Mouse (Mus musculus): Measurements from ENCODE around the gene Olfr1269. TPM values are rescaled to one million over a fixed set of nuclear protein-coding genes. Genes with fewer than 3 reads are reported as not detected.

The Olfr1269 gene
- not detected in 2 replicates for polyA plus RNA-seq (2014; fragmentation: Nextera tagmentation; extraction: Ambion mirVana)

DNA sequence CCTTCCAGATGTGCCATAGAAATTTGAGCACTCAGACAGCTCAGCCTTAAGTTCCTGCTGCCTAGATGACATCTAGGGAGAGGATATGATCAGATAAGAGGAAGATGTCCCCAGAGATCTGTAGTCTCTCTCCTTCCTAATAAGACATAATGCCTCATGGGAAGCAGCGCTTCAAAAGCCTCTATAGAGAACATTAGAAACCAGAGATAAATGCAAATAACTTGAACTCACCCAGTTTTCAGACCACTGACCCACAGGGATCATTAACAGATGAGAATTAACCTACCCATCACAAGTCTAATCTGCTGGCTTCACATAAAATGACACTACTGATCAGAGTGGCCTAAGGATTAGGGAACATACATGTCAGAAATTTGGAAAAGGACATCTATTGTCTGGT, at the start of gene Olfr1269:
Gene Olfr1269, minus strand, starts transcription at position 101 of the 400 bp plus-strand sequence.
- Histone ChIP-seq H3K4me2 (replicated peaks; ENCODE audit: low read depth, low read length) (no peak within 1 kb of the TSS), H3K9me3 (ENCODE audit: control insufficient read depth, low read length) (no peaks in the 10 kb centered on the region), H3K36me3 (ENCODE audit: control insufficient read depth, insufficient read depth, low read length) (no peaks in the 10 kb centered on the region), H3K4me1 (ENCODE audit: control insufficient read depth, insufficient read depth, low read length) (no peaks in the 10 kb centered on the region), H3K27ac (ENCODE audit: low read depth, low read length) (no peak within 1 kb of the TSS), H3K4me3 (ENCODE audit: low read length) (no peak within 1 kb of the TSS), H3K27me3 (ENCODE audit: control insufficient read depth, insufficient read depth, low read length) (no peaks in the 10 kb centered on the region), H3K9ac (ENCODE audit: low read depth, low read length) (no peak within 1 kb of the TSS)
- WGBS, result 96% methylated on average over 1 of the region's 1 CpGs
- ATAC-seq (ENCODE audit: low FRiP score, low TSS enrichment), result no peak

DNA sequence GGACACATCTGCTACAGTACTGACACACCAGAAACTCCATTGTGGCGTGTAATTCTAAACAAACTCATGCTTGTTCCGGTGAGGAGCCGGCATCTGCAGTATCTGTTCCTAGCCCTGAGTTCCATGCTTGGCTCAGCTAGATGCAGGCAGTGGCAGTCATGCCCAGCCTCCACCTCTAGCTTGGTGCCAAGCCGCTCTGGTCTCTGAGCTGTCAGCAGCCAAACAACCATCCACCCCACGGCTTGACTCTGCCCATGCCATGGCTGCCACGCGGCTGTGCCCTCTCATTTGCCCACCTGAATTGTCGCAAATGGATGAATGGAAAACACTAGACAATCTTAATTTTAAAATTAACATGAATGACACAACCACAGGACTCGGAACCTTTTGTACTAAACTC, 32.7 kb upstream of the Olfr1269 start:
- Histone ChIP-seq H3K27ac (ENCODE audit: low read depth, low read length) (no peak overlapping the region), H3K9me3 (ENCODE audit: control insufficient read depth, low read length) (no peaks in the 10 kb centered on the region), H3K4me2 (replicated peaks; ENCODE audit: low read depth, low read length) (no peak overlapping the region), H3K4me1 (ENCODE audit: control insufficient read depth, insufficient read depth, low read length) (no peaks in the 10 kb centered on the region), H3K27me3 (ENCODE audit: control insufficient read depth, insufficient read depth, low read length) (no peaks in the 10 kb centered on the region), H3K4me3 (ENCODE audit: low read length) (no peak overlapping the region), H3K36me3 (ENCODE audit: control insufficient read depth, insufficient read depth, low read length) (no peaks in the 10 kb centered on the region), H3K9ac (ENCODE audit: low read depth, low read length) (no peak overlapping the region)
- no peak for ATAC-seq (ENCODE audit: low FRiP score, low TSS enrichment)
- WGBS, result 93% methylated on average over 9 of the region's 9 CpGs

DNA sequence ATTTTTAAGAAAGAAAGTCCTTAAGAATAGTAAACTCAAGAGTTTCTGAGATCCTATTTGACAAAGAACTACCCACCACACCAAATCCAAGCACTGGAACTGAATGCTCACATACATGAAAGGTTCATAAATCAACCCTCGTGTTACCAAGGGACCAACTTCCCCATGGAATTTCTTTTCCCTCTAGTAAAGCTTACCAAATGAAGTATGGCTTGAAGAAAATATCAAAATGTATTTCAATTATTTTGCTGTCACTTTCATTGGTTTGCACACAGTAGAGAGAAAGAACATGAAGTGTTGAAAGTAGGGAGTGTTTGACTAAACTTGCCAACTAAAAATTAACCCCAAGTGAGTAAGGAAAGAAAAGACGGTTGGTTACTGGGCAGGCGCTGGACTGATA, 31.8 kb upstream of the Olfr1269 start, which contains the start of gene Olfr1270:
Gene Olfr1270, minus strand, starts transcription at position 101 of the 400 bp plus-strand sequence.
- Histone ChIP-seq H3K27me3 (ENCODE audit: control insufficient read depth, insufficient read depth, low read length) (no peaks in the 10 kb centered on the region), H3K36me3 (ENCODE audit: control insufficient read depth, insufficient read depth, low read length) (no peaks in the 10 kb centered on the region), H3K27ac (ENCODE audit: low read depth, low read length) (no peak within 1 kb of the TSS), H3K4me3 (ENCODE audit: low read length) (no peak within 1 kb of the TSS), H3K4me2 (replicated peaks; ENCODE audit: low read depth, low read length) (no peak within 1 kb of the TSS), H3K4me1 (ENCODE audit: control insufficient read depth, insufficient read depth, low read length) (no peaks in the 10 kb centered on the region), H3K9me3 (ENCODE audit: control insufficient read depth, low read length) (no peaks in the 10 kb centered on the region), H3K9ac (ENCODE audit: low read depth, low read length) (no peak within 1 kb of the TSS)
- WGBS, result 77% methylated on average over 3 of the region's 3 CpGs
- no peak for ATAC-seq (ENCODE audit: low FRiP score, low TSS enrichment)

DNA sequence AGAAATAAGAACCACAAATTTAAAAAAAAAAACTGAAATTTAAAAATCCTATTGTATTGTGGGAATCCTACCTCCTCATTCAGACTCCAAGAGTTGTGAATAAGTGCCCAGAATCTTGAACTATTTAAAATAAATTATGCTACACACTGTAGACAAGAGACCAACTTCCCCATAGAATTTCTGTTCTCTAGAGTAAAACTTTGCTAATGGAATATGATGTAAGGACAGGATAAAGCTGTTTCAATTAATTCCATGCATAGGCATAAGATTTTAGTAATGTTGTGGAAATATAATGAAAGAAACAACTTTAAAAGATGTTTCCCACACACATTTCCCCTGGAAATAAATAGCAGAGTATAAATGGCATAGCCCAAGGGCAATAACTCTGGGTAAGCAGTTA, 21.0 kb upstream of the Olfr1269 start, which contains the start of gene Olfr32:
Gene Olfr32, minus strand, starts transcription at position 101 of the 400 bp plus-strand sequence.
- no peak within 1 kb of the TSS for H3K9ac ChIP-seq (ENCODE audit: low read depth, low read length)
- ATAC-seq (ENCODE audit: low FRiP score, low TSS enrichment), result no peak

DNA sequence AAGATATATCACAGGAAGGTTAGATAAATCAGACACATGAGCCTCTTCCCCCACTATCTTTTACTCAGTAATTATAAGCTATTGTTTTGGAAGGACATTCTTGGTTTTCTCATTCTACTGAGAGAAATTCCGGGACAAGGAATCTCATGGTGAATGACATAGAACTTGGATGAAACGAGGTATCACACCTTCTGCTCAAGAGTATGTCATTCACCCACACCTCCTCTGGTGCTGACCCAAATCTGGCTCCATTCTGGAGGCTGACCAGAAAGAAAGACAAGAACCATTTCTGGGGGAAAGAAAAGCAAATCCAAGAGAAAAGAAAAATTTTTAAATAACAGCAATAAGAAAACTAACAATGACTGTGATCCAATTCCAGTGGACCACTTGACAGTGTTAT, 51.1 kb downstream of the Olfr1269 start:
- Histone ChIP-seq H3K27ac (ENCODE audit: low read depth, low read length) (no peak overlapping the region), H3K4me3 (ENCODE audit: low read length) (no peak overlapping the region), H3K4me1 (ENCODE audit: control insufficient read depth, insufficient read depth, low read length) (no peaks in the 10 kb centered on the region), H3K9ac (ENCODE audit: low read depth, low read length) (no peak overlapping the region), H3K36me3 (ENCODE audit: control insufficient read depth, insufficient read depth, low read length) (no peaks in the 10 kb centered on the region), H3K27me3 (ENCODE audit: control insufficient read depth, insufficient read depth, low read length) (no peaks in the 10 kb centered on the region), H3K9me3 (ENCODE audit: control insufficient read depth, low read length) (0 out of 2 replicates have a peak, but pooled peaks cover 4% of the 10 kb centered on the region), H3K4me2 (replicated peaks; ENCODE audit: low read depth, low read length) (no peak overlapping the region)
- ATAC-seq (ENCODE audit: low FRiP score, low TSS enrichment), result no peak
- 81% methylated on average over 2 of the region's 2 CpGs for WGBS

More for the DNA sequence above, 21.0 kb upstream of the Olfr1269 start, which contains the start of gene Olfr32:
- no peaks in the 10 kb centered on the region for H3K36me3 ChIP-seq (ENCODE audit: control insufficient read depth, insufficient read depth, low read length)
- H3K4me1 ChIP-seq (ENCODE audit: control insufficient read depth, insufficient read depth, low read length), result no peaks in the 10 kb centered on the region
- H3K4me2 ChIP-seq (replicated peaks; ENCODE audit: low read depth, low read length), result no peak within 1 kb of the TSS
- H3K27me3 ChIP-seq (ENCODE audit: control insufficient read depth, insufficient read depth, low read length), result no peaks in the 10 kb centered on the region
- no peaks in the 10 kb centered on the region for H3K9me3 ChIP-seq (ENCODE audit: control insufficient read depth, low read length)
- H3K4me3 ChIP-seq (ENCODE audit: low read length), result no peak within 1 kb of the TSS
- H3K27ac ChIP-seq (ENCODE audit: low read depth, low read length), result no peak within 1 kb of the TSS

Other genes with a start within 250 kb of the Olfr1269 start
- gene Olfr1257, start 243.0 kb downstream of the Olfr1269 start, polyA plus RNA-seq (2014; fragmentation: Nextera tagmentation; extraction: Ambion mirVana), result not detected in 2 replicates
- gene Olfr1258, start 194.1 kb downstream of the Olfr1269 start, polyA plus RNA-seq (2014; fragmentation: Nextera tagmentation; extraction: Ambion mirVana), result not detected in 2 replicates
- gene Olfr1259, start 172.7 kb downstream of the Olfr1269 start, polyA plus RNA-seq (2014; fragmentation: Nextera tagmentation; extraction: Ambion mirVana), result not detected in 2 replicates
- not detected in 2 replicates for gene Olfr1260, start 147.1 kb downstream of the Olfr1269 start, polyA plus RNA-seq (2014; fragmentation: Nextera tagmentation; extraction: Ambion mirVana)
- not detected in 2 replicates for gene Olfr1261, start 130.2 kb downstream of the Olfr1269 start, polyA plus RNA-seq (2014; fragmentation: Nextera tagmentation; extraction: Ambion mirVana)
- gene Olfr1262, start 121.3 kb downstream of the Olfr1269 start, polyA plus RNA-seq (2014; fragmentation: Nextera tagmentation; extraction: Ambion mirVana), result not detected in 2 replicates
- not detected in 2 replicates for gene Olfr1263, start 109.3 kb downstream of the Olfr1269 start, polyA plus RNA-seq (2014; fragmentation: Nextera tagmentation; extraction: Ambion mirVana)
- not detected in 2 replicates for gene Olfr1264, start 95.8 kb downstream of the Olfr1269 start, polyA plus RNA-seq (2014; fragmentation: Nextera tagmentation; extraction: Ambion mirVana)
- gene Olfr1265, start 86.1 kb downstream of the Olfr1269 start, polyA plus RNA-seq (2014; fragmentation: Nextera tagmentation; extraction: Ambion mirVana), result not detected in 2 replicates
- gene Olfr140, start 57.8 kb downstream of the Olfr1269 start, polyA plus RNA-seq (2014; fragmentation: Nextera tagmentation; extraction: Ambion mirVana), result not detected in 2 replicates
- not detected in 2 replicates for gene Olfr32, start 20.9 kb upstream of the Olfr1269 start, polyA plus RNA-seq (2014; fragmentation: Nextera tagmentation; extraction: Ambion mirVana)
- not detected in 2 replicates for gene Olfr1270, start 31.7 kb upstream of the Olfr1269 start, polyA plus RNA-seq (2014; fragmentation: Nextera tagmentation; extraction: Ambion mirVana)
- gene Olfr1506, start 103.1 kb upstream of the Olfr1269 start, polyA plus RNA-seq (2014; fragmentation: Nextera tagmentation; extraction: Ambion mirVana), result not detected in 2 replicates
- not detected in 2 replicates for gene Olfr142, start 136.2 kb upstream of the Olfr1269 start, polyA plus RNA-seq (2014; fragmentation: Nextera tagmentation; extraction: Ambion mirVana)
- gene Olfr1271, start 149.6 kb upstream of the Olfr1269 start, polyA plus RNA-seq (2014; fragmentation: Nextera tagmentation; extraction: Ambion mirVana), result not detected in 2 replicates
- gene Olfr1272, start 171.4 kb upstream of the Olfr1269 start, polyA plus RNA-seq (2014; fragmentation: Nextera tagmentation; extraction: Ambion mirVana), result not detected in 2 replicates
- gene Gm13769, start 200.8 kb upstream of the Olfr1269 start, polyA plus RNA-seq (2014; fragmentation: Nextera tagmentation; extraction: Ambion mirVana), result 0.09 TPM in 1 of 2 replicates, not detected in the other

Data from kidney, embryonic 14.5 days (tissue).